Mouse (Mus musculus) lung, postnatal 25 days (tissue): Measurements from ENCODE around the gene 4930512M02Rik.

Experiments
- DNase-seq: peaks from one replicate; pipeline ENCODE4 v3.0.0; 2022; ENCODE audit warnings: low spot score

The 4930512M02Rik gene

DNA sequence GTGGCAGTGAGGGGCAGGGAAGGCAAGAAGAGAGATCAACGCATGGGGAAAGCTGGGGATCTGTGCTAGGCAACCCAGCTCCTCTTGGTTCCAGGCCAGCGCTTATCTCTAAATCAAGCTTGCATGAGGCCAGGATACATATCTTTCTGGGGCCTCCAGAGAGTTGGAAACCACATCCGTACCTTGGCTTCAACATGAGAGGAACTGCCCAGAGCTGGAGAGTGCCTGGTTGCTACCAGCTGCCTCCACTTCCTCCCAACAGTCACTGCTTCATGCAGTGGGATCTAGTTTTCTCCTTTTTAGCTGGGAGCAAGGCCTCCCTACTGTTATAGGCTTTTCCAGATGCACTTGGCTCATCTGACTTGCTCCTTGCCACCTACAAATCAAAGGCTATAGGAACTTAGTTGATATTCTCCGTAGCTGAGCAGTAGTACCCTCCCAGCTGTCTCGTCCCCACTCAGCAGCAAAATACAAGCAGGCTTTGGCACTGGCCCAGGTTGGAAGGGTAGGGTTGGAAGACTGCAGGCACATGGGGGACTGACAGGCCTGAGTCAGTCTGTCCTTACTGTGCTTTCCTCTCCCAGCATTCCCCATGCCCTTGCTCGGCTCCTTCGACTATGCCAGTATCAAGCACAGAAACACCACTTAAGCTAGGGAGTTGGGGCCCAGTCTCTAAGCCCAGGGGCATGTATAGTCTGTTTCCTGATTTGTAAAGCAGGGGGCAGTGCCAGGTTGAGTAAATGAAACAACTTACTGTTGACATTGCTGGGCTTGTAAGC is 63.2 kb downstream of the 4930512M02Rik start:
- DNase-seq = peak; percentile 46

DNA sequence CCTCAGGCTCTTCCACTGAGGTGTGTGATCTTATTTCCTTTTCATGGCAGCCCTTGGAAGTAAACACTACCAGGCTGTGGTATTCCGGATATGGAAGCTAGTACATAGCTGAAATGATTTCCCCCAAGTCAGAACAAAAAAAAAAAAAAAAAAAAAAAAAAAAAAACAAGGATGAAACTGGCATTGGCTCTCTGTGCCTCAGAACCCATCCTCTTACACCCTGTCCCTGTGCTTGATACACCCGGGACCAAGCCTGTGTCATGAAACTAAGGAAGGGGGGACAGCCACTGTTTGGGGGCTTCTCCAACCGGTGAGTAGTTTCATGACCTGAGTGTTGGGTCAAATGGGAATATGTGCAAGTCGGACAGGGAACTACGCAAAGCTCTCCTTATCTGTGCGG is 66.5 kb downstream of the 4930512M02Rik start:
- DNase-seq = no peak

DNA sequence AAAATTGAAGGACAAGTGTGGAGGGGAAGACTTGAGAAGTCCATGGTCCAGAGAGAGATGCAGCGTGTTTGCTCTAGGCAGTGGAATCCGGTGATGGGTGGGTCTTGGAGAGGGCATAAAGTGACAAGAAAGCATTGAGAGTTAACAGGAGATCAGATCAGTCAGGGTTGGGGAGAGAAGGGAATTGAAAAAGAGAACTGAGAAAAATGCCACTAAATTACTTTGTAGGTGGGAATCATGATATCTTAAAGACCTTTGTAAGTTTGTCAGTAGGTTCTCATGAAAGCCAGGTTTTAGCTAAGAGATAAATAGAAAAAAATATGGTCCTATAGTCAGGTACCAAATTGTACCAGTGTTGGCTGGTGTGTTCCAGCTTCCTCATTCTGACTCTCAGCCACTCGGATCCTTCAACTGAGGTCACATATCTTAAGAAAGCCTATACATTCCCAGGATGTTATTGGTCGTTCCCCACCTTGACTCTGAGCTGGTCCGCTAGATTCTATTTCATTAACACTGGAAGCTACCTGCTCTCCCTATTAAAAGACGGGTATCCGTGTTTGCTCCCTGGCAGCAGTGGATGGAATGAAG is 68.4 kb downstream of the 4930512M02Rik start:
- no peak for DNase-seq

DNA sequence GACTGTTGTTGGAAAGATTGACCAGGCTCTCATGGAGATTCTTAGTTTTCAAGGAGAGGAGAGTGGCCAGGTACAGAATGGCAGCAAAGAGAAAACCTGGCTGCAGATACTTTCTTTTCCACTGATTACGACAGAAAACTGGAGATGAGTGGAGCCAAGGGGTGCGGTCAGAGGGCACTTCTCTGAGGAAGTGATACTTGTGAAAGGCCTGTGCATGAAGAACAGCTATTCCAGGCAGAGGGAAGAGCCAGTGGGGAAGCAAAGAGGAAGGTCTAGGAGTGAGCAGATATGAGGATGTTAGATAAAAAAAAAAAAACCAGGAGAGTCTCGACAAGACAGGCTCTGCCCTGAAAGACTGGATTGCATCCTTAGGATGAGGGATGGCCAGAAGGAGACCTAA is 69.0 kb downstream of the 4930512M02Rik start:
- DNase-seq = peak; percentile 30

DNA sequence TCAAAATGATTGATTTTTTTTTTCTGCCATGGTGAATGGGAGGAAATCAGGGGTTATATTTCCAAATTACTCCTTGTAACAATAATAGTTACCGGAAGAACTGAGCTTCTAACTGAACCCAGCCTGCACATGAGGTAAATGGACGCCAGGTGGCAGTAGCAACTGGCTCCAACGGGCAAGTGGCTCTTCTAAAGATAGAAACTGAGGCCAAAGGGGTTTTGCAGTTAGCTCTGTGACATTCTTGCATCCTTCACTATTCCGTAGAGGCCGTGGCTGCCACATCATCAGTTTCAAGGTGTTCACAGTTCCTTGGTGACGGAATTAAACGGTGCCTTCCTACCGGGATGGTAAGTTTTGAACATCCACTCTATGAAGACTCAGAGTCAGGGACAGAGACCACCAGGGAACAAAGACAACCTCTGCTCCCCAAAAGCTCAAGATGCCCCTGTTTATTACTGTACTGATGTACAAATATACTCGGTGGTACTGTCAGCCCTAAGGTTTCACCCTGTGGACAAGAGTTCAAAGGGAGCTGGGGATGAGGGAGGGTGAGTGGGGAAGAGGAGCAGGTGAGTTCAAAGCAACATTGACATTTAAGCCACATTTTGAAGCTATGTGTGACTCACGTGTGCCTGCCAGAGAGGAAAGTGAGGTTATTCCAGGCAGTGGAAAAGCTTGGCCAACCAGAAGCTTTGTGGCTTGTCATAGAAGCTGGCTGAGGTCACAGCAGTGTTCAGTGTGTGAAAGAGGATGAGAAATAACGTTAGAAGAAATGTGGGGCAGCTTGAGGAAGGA is 70.3 kb downstream of the 4930512M02Rik start:
- peak; percentile 71 for DNase-seq

DNA sequence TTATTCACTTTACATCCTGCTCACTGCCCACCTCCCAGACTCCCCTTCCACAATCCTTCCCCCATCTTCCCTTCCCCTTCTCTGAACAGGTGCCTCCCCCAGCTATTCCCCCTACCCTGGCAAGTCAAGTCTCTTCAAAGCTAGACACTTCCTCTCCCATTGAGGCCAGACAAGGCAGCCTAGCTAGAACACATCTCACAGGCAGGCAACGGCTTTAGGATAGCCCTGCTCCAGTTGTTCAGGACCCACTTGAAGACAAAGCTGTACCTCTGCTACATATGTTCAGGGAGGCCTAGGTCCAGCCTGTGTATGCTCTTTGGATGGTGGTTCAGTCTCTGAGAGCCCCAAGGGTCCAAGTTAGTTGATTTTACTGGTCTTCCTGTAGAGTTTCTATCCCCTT is 71.4 kb downstream of the 4930512M02Rik start:
- no peak for DNase-seq

DNA sequence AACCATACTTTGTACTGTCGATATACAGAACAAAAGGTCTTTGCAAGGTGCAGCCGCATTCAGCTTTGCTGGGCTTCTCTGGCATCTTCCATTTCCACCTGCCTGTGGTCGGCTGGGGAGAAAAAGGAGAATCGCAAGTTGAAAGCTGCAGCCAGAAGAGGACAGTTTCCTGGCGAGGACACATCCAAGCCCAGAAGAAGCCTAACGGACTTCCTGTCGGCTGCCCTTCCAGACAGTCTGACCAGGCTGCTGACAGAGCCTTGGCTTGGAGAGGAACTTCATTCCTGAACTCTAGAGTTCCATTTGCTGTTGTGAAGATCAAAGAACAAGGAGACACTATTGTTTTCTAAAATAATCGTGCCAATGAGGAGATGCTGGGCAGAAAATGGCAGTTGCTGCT is 72.1 kb downstream of the 4930512M02Rik start:
- no peak for DNase-seq

DNA sequence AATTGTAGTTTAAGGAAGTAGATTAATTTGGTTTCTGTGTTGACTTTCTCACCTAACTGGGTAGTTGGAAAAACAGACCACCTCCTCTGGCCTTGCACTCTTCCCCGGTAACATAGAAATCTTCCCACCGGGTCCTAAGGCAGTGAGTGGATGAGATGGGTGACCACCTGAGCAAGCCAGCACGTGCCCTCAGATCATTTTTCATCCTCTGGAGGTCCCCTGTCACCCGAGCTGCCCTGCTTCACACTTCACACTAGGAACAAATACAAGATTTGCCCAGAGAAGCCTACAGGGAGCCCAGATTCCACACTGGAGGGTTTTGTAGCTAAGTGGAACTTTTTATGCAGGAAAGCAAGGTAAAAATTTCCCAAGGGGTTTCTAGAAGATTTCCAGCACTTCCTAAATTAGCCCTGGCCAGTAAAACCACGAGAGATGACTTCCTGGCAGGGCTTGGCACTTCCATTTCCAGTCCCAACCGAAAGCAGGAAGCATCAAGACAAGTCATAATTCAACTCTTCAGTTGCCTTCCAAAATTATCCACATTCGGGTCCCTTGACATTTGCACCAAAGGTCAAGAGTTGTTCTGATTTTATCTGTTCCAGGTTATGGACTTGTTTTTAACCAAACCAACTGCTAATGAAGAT is 79.9 kb downstream of the 4930512M02Rik start:
- no peak for DNase-seq

DNA sequence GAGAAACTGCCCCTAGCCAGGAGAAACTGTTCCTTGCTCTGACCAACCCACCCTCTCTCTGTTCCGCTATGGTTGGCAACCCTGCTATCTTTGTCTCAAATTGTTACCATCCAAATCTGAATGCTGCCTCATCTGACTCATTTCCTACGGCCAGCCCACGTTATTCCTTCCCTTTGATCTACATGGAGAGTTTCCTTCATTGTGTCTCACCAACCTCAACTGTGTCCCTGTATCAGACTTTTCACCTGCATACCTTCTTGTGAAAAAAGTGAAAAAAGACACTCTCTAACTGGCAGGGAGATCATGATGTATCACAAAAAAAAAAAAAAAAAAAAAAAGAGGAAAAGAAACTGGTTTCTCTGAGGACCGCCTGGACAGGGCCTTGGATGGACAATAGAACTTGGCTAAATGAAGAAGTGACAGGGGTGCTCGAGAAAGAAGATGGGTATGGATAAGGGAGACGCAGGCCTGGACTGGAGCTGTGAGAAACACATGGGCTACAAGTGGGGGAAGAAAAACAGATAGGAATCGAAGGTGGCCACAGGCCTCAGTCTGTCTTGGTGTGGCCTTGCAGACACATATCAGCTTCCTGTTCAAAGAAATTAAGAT is 80.6 kb downstream of the 4930512M02Rik start:
- DNase-seq = no peak

- no peak for DNase-seq
These were observed 81.7 kb downstream of the 4930512M02Rik start for GRCm38 (mm10) chr11:11545948-11546347.
